Mouse (Mus musculus) megakaryocyte progenitor cell, adult 5-6 weeks (primary cell): ENCODE results near the gene Ccdc77. TPM values are rescaled to one million over a fixed set of nuclear protein-coding genes. Genes with fewer than 3 reads are reported as not detected.

Experiments used
- ATAC-seq: replicated peaks from 2 replicates; pipeline ENCODE4 v1.8.0; 2016; ENCODE audit warnings: mild to moderate bottlenecking, moderate TSS enrichment, inconsistent platforms; ENCODE audit not compliant: poor library complexity
- total RNA-seq, 2 experiments: library from RNA; stranded (forward) in 1 of 2; stranded (reverse) in 1 of 2; fragments of 157-497, 149-512 nt in 1 of 2; fragments of 200-1000 nt in 1 of 2; gene quantifications; 2 replicates each; pipeline versions ENCODE4 v1.2.3 to v1.2.4; 2015 to 2017

The Ccdc77 gene
- 13.7 and 19.4 TPM in 2 replicates for total RNA-seq (2015)
- 31.5 and 33.8 TPM in 2 replicates for total RNA-seq (2017)

GRCm38 (mm10) chr6:120363688-120364522 lies at the start of gene Ccdc77, which contains the start of gene Kdm5a:
Gene Ccdc77 (minus strand): TSS chr6:120364374.
Gene Kdm5a (plus strand): TSS chr6:120364124.
- peak; percentile 93 for ATAC-seq

- no peak for ATAC-seq
Measured at GRCm38 (mm10) chr6:120403936-120404335, 39.8 kb upstream of the Ccdc77 start.

GRCm38 (mm10) chr6:120395622-120396345 lies 31.6 kb upstream of the Ccdc77 start:
- peak; percentile 48; the same call in 1 of the 2 replicates for ATAC-seq

- no peak for ATAC-seq
Measured at GRCm38 (mm10) chr6:120392811-120393210, 28.6 kb upstream of the Ccdc77 start.

GRCm38 (mm10) chr6:120390054-120390453 lies 25.9 kb upstream of the Ccdc77 start:
- peak; percentile 31; the same call in 1 of the 2 replicates for ATAC-seq

GRCm38 (mm10) chr6:120376736-120377135 lies 12.6 kb upstream of the Ccdc77 start:
- no peak for ATAC-seq

- no peak for ATAC-seq
Measured at GRCm38 (mm10) chr6:120365051-120365450, 877 bp upstream of the Ccdc77 start.

GRCm38 (mm10) chr6:120364523-120364905 lies 340 bp upstream of the Ccdc77 start:
- ATAC-seq: peak; percentile 13; the same call in 1 of the 2 replicates

- ATAC-seq: peak; percentile 4
Measured at GRCm38 (mm10) chr6:120362774-120363687, 1.1 kb downstream of the Ccdc77 start.

- ATAC-seq: no peak
Measured at GRCm38 (mm10) chr6:120362124-120362523, 2.0 kb downstream of the Ccdc77 start.

- peak; percentile 100 for ATAC-seq
Measured at GRCm38 (mm10) chr6:120356951-120357945, 6.9 kb downstream of the Ccdc77 start.

GRCm38 (mm10) chr6:120356478-120356877 lies 7.7 kb downstream of the Ccdc77 start:
- ATAC-seq: no peak

GRCm38 (mm10) chr6:120349018-120349417 lies 15.2 kb downstream of the Ccdc77 start:
- no peak for ATAC-seq

GRCm38 (mm10) chr6:120343992-120344391 lies 20.2 kb downstream of the Ccdc77 start:
- no peak for ATAC-seq

GRCm38 (mm10) chr6:120332351-120332750 lies 31.8 kb downstream of the Ccdc77 start:
- ATAC-seq: peak; percentile 52; the same call in 1 of the 2 replicates

GRCm38 (mm10) chr6:120324295-120324927 lies 39.8 kb downstream of the Ccdc77 start:
- ATAC-seq: peak; percentile 80

- ATAC-seq: no peak
Measured at GRCm38 (mm10) chr6:120320369-120320768, 43.8 kb downstream of the Ccdc77 start.

- ATAC-seq: no peak
Measured at GRCm38 (mm10) chr6:120319129-120319528, 45.0 kb downstream of the Ccdc77 start.
